Mouse (Mus musculus) myocyte (in vitro differentiated cells): Measurements from ENCODE around the gene Rnf130.

Source experiments
- MAX ChIP-seq: IDR thresholded peaks from one replicate; pipeline ENCODE4 v1.6.1; 2011; ENCODE audit warnings: low read depth, mild to moderate bottlenecking, control low read depth
- MYOG ChIP-seq, 3 experiments: IDR thresholded peaks; one replicate each; pipeline ENCODE4 v1.6.1; 2011; ENCODE audit warnings: control low read depth in 2 of 3, low read depth in 2 of 3, mild to moderate bottlenecking in 2 of 3; ENCODE audit not compliant: insufficient read length in 2 of 3, control insufficient read depth in 1 of 3, insufficient read depth in 1 of 3
- TCF12 ChIP-seq: IDR thresholded peaks from one replicate; pipeline ENCODE4 v1.6.1; 2011; ENCODE audit warnings: mild to moderate bottlenecking, control low read depth; ENCODE audit not compliant: poor library complexity, insufficient read depth, severe bottlenecking

- TF ChIP-seq TCF12: no peak
- no peak for TF ChIP-seq MAX
- no peak for TF ChIP-seq MYOG (IDR thresholded peaks at IDR 0.05; ENCODE audit: control insufficient read depth in 1 of 3, insufficient read depth in 1 of 3, insufficient read length in 2 of 3, low read depth in 2 of 3)
Observed at GRCm38 (mm10) chr11:50024833-50025720, at the start of gene Rnf130.
